Mouse (Mus musculus) retina, adult 2 months (tissue): Measurements from ENCODE around the gene Cep164.

ENCODE experiments used
- DNase-seq: peaks from one replicate; pipeline ENCODE4 v3.0.0-alpha.2; 2012; ENCODE audit warnings: low read depth, low spot score

Gene Cep164

GRCm38 (mm10) chr9:45838434-45839138, 10.1 kb upstream of the Cep164 start, which contains the start of gene Bace1:
Gene Bace1 (plus strand): TSS chr9:45838580.
- DNase-seq = peak; percentile 85

GRCm38 (mm10) chr9:45838069-45838433, 9.6 kb upstream of the Cep164 start:
- DNase-seq = no peak

GRCm38 (mm10) chr9:45833461-45833860, 5.0 kb upstream of the Cep164 start:
- no peak for DNase-seq

GRCm38 (mm10) chr9:45832898-45833297, 4.4 kb upstream of the Cep164 start:
- no peak for DNase-seq

- peak; percentile 76 for DNase-seq
Observed at GRCm38 (mm10) chr9:45829107-45829506, 616 bp upstream of the Cep164 start.

- no peak for DNase-seq
Observed at GRCm38 (mm10) chr9:45827663-45828290, 714 bp downstream of the Cep164 start.

GRCm38 (mm10) chr9:45818406-45819011, 10.0 kb downstream of the Cep164 start:
- DNase-seq = no peak

DNA sequence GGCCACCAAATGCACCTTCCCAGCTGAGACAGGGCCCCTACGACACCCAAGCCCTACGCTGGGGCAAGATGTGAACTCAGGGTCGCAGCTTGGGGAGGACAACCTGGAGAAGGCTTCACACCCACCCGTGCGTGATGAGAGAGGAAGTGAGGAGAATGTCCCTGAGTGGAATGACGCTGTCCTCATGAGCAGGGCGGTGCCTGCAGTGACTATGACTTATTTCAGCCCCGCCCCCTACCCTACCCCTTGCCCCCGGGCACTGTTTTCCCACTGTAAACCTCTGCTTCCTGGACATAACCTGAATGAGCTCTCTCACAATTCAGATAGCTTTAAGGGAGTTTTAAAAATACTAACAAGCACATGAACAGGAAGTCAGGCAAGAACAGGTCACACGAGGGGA, 13.0 kb downstream of the Cep164 start:
- no peak for DNase-seq

GRCm38 (mm10) chr9:45815113-45815512, 13.4 kb downstream of the Cep164 start:
- DNase-seq = no peak

DNA sequence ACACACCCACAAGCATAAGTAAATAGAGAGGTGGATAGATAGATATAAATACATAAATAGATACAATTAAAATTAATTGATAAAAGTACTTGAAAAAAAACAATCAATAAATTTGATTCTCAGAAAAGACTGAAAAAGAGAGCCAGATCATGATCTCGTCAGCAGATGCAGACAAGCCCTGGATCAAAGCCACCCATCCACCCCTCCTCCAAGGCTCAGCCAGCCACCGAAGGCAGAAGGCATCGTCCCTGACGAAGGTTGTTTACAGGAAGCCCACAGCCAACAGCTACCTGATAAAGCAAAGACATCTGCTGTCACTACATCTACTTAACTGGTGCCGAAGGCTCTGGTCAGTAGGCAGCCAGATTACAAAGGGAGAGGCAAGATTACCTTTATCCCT, 16.5 kb downstream of the Cep164 start:
- DNase-seq = no peak

GRCm38 (mm10) chr9:45807761-45808160, 20.7 kb downstream of the Cep164 start:
- no peak for DNase-seq

GRCm38 (mm10) chr9:45807337-45807736, 21.2 kb downstream of the Cep164 start:
- no peak for DNase-seq

- no peak for DNase-seq
Observed at GRCm38 (mm10) chr9:45806847-45807246, 21.6 kb downstream of the Cep164 start.

DNA sequence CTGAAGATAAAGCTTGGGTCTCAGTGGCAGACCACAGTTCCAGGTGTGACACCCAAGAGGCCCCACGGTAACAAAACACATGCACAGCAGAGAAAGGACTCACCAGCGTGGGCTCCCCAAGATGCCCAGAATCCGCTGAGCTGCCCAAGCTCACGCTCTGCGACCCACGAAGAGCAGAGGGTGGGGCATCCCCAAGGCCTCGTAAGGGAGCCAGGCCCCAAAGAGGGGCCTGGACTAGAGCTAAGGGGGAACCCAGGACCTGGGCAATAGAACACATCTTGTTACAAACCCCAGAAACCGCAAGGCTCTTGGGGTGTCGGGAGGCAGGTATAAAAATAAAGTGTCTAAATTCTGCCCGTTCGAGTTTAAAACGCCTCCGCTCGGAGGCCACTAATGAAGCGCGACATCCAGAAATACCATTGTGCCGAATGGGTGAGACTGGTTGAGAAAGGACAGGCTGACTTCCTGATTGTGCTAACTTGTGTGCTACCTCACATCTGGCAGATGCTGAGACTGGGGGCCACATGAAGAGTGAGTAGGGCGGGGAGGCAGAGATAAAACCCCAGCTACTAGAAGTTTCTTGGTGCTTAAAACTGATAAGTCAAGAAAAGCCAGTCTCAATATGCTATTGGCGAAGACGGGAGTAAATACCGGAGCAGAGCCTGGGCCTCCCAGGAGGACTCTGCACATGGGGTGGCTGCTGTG, 25.3 kb downstream of the Cep164 start:
- DNase-seq = no peak

DNA sequence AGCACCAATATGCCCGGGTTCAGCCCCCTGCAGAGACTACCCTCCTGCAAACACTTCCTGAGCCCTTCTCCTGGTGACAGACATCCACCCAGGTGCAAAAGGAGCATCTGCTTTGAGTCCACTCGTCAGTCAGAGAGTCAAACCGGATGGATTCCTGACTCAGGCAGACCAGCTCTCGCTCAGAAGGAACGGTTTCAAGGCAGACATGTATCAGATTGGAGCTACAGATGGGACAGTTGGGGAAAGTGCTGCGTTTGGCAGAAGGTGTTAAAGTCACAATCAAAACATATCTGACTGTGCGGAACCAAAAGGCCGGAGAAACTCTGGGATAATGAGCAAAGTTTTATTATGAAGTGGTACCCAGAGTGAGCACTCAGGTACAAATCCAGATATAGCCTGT, 29.1 kb downstream of the Cep164 start:
- DNase-seq = no peak

DNA sequence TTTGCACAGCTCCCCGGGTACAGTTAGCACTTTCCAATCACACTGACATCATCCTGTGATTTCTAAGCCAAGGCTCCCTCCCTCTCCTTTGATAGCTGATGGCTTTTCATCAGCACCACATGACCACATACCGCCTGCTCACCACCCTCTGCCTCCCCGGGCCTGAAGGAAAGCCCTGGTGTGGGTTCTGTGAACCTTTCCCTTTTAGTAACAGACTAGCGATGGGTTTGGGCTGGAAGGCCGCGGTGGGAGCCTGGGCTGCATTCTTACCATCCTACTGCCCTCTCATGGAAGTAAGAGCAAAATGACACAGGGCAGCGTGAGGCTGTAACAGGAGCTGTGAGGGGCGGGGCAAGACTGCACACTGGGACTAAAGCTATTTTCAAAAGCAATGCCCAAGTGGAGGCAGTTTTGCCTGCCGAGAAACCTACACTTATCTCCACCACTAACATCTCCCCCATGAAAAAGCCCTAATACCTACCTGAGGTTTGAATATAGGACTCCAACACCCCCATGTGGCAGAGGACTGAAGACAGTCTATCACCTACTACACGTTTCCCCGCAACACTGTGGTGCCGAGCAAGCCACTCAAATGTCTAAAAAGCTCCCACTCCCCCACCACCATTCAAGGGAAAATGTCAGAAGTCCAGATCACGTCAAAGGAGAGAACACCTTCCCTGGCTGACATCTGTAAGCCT, 29.9 kb downstream of the Cep164 start:
- no peak for DNase-seq

GRCm38 (mm10) chr9:45797271-45797670, 31.2 kb downstream of the Cep164 start:
- no peak for DNase-seq

DNA sequence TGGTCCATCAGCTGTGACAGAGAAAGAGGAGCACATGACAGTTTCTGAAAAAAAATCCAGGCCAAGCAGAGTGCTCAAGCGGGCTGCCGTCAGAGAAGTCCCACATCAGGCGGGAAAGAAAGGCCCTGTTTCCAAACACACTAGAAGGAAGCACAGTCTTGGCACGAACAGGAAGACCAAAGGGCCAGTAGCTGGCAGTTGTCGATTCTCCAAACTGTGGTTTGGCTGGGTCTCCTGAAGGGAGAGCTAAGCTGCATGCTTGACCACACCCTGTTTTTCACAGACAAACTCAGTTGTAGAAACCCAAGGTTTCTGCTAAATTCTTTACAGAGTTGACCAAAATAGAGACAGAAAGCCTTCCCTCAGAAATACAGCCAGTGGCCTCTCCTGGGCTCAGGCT, 32.8 kb downstream of the Cep164 start:
- DNase-seq = no peak

GRCm38 (mm10) chr9:45793697-45794096, 34.8 kb downstream of the Cep164 start:
- DNase-seq = no peak

GRCm38 (mm10) chr9:45792235-45792634, 36.3 kb downstream of the Cep164 start:
- no peak for DNase-seq

DNA sequence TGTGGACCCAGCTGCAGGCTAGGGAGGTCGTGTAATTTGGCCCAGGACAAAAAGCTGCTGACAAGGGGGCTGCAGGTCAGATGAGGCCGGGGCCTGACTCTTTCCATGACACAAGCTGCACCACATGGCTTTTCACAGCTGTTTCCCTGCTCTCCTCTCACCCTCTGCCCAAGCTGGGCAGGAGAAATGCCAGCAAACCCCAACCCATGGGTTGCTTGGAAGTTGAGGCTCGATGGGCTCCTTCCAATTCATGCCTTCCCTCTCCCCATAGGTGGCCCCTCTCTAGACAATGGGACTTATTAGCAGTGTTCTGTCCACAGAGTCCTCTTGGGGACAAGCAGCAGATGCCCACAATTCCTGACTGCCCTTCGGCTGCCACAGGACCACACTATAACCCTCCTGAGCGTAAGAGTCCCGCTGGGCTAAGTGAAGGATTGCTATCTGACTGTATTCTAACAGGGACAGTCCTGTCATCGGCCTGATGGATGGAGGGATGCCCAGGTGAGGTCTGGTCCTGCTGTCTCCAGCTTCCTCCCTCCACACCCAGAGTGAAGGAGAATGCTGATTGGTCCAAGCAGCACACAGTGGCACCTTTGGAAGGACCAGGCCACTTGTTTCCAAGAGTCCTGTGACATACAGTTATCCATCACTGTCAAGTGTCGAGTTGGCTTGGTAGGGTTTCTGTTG, 36.9 kb downstream of the Cep164 start:
- no peak for DNase-seq
